Mouse (Mus musculus): ENCODE results near the gene Ccdc22.

Gene Ccdc22

DNA sequence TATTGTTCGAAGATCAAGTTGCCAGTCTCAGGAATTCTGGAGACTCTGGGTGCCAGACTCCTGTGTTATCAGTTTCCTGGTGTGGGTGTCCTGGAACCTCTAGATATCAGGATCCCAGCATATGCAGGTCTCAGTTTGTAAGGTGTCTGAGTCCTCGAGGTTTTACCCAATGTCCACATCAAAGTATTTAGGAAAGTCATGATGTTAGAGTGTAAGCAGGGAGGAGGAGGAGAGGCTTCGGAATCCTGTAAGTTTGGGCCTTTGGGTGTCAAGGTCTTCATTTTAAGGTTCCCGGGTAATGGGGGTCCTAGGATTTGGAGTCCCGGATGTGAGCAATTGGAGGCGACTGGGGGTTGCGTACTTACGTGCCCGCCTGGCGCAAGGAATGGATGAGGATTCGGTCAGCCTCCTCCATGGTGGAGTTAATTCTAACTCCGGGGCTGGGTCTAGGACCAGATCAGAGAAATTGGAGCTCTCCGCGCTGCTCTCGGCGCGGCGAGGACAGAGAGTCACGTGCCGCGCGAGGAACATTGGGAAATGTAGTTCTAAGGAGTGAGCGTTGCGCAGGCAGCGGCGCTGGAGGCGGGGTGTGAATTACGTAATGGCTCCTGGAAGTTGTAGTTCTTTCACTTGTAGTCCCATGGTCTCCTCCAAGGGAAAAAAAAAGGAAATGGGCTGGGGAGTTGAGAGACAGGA is at the start of gene Ccdc22:
Gene Ccdc22, minus strand, starts transcription at position 639 of the 696 bp plus-strand sequence.
- peak; percentile 45 for DNase-seq (ENCODE audit: low read depth, low spot score)

DNA sequence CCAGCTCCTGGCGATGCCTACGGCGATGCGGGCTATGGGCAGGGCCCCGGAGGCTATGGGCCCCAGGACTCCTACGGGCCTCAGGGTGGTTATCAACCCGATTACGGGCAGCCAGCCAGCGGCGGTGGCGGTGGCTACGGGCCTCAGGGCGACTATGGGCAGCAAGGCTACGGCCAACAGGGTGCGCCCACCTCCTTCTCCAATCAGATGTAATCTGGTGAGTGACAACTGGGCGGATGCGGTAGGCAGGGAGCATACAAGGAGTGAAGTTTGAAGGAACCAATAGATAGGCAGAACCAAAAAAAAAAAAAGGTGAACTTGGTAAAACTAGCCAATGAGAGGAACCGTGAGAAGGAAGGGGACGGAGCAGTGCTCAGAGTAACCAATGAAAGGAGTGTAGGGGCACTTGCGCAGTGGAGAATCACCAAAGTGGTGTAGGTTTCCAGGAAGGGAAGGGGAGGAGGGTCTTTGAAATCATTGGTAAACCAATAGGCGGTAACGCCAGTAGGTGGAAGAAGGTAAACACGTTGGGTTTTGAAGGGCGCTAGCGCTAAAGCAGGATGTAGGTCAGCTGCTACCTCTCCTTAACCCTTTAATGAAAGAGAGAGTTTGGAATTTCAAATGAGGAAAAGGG is 43.5 kb upstream of the Ccdc22 start:
- peak; percentile 74 for DNase-seq (ENCODE audit: low read depth, low spot score)

DNA sequence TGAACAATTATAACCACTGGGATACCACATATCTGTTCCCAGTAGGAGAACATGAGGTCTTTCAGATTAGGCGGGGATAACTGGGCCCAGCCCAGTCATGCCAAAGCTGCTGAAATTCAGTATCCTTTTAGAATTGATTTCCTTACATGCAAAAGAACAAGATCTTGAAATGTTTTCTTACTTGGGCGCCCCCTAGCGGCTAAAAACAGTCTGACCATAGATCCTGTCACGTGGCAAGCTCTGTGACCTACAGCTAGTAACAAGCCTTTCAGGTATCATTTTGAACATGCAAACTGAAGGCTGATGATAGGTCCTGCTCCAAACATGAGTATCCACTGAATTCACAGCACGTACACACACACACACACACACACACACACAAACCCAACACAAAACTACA is 40.0 kb upstream of the Ccdc22 start:
- no peak for DNase-seq (ENCODE audit: low read depth, low spot score)

DNA sequence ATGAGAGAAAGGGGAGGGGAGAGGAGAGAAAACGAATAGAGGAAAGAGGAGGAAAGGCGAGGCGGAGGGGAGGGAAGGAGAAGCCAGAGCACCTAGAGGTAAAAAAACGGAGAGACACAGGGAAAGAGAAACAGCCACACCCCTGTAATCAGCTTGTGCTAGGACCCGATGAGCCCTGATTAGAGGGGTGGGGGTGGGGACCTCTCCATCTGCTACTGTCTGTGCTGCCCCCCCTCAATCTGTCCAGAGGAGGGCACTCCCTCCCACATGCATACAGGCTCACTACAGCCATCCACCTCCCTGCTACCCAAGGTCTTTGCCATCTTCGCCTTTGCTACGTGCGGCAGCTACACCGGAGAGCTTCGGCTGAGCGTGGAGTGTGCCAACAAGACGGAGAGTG is 35.5 kb upstream of the Ccdc22 start:
- DNase-seq (ENCODE audit: low read depth, low spot score) = no peak

DNA sequence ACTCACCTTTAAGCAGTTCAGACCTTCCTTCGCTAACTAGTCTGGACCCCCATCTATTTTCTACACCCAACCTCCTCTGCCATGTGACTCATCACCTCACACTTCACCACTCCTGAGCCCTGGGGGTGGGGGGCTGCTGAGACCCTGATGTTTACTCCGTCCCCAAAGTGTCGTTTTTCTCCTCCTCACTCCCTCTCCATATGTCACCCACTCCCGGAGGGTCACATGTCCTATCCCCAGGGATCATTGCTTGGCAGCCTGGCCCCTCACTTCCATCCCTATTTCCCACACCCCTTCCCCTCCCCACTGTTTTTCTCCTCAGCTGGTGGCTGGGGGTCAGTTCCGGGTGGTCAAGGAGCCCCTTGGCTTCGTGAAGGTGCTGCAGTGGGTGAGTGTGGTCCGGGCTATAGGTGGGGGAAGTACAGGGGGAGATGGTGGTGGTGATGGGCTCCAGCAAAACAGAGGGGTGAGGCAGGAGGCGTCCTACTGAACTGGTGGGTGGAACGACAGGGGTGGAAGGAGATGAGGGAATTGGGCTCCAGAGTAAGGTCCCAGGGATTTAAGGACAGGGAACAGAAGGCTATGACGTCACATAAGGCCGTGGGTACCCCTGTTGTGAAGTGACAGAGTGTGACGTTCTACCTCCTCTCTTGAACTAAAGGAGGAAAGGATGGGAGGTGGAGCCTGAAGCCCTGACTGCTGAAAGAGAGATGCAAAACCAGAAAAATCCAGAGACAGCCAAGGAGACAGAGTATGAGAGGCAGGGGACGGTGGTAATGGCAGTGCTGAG is 34.4 kb upstream of the Ccdc22 start:
- DNase-seq (ENCODE audit: low read depth, low spot score) = no peak

DNA sequence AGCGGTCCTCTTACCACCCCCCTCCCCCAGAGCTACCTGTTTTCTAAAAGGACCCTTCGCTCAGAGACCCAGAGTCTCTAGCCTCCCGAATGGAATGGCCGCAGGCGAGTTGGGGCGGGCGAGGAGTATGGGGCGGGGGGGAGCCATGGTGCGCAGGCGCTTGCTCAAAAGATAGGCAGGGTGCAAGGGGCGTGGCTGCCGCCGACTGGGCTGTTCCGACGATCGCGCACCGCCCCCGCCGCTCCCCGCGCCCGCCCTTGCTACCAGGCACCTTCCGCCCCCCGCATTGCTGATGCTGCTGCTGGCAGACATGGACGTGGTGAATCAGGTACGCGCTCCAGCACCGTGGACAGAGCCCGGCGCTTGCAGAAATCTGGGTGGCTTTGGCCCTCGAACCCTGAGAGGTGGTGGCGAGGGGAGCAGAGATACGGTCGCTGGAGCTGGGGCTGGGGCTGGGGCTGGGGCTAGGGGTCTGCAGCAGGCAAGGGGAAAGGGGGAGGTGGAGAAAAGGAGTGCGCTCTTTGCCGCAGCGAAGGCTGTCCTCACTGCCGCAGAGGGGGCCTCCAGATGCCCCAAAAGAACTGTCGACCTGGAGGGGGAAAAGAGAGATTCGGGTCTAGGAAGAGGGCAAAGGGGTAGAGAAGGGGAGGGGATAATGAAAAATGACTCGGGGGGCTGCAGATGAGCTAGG is 33.2 kb upstream of the Ccdc22 start, which contains the start of gene Syp:
Gene Syp, plus strand, starts transcription at position 71 of the 691 bp plus-strand sequence.
- peak; percentile 56 for DNase-seq (ENCODE audit: low read depth, low spot score)

DNA sequence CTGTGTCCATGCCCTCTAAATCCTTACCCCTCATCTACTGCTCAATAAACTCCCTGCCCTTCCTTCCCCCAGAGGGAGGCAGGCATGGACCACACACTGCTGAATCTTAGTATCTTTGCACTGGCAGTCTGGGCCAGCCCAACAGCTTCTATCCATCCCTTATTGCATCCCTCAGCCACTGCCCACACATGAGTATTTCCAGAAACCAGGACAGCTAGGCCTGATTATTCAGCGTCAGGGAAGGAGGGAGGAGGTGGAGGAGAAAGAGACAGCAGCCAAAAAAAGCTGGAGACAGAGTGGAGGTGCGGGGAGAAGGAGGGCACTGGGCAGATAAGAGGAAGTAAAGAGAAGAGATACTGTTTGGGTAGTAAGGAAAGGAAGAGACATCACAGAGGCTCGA is 29.8 kb upstream of the Ccdc22 start:
- no peak for DNase-seq (ENCODE audit: low read depth, low spot score)

DNA sequence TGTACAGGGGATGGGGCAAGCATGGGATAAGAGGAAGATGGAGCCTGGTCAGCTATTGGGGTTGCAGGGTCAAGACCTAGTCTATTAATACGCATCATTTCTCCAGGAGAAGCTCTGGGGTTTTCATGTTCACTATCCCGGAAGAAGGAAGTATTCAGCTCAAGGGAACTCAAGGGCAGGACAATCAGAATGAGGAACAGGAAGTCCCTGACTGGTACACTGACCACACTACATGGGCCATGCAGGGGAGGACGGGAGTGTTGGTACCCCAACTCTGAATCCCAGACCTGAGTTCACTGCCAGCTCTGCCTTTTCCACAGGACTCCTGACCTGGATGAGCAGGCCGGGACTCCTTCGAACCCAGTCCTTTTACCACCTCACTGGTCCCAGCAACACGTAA is 27.2 kb upstream of the Ccdc22 start:
- DNase-seq (ENCODE audit: low read depth, low spot score) = no peak

DNA sequence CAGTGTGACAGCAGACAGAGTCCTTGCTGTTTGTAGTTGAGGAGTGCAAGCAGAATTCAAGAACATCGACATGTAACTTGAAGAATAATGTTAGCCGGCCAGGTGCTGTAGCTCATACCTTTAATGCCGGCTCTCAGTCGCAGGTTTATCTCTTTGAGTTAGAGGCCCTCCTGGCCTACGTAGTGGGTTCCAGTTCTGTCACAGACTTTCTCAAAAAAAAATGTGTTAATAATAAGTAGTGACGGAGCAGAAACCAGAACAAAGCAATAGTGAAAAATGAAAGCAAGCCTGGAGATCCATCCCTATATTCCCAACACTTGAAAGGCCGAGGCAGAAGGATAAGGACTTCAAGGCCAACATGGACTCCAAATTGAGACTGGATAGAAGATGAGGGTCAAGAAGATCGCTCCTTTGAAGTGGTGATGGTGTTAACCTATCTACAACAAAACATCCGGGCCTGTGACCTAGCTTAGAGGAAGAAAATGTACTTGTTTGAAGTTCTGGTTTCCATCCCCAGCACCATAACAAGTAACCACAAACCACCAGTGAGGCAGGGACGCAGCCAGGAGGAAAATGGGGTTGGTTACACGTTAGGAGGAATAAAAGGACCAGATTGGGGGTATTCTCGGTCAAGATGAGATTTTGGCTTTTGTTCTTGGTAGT is 12.7 kb upstream of the Ccdc22 start:
- DNase-seq (ENCODE audit: low read depth, low spot score) = no peak

DNA sequence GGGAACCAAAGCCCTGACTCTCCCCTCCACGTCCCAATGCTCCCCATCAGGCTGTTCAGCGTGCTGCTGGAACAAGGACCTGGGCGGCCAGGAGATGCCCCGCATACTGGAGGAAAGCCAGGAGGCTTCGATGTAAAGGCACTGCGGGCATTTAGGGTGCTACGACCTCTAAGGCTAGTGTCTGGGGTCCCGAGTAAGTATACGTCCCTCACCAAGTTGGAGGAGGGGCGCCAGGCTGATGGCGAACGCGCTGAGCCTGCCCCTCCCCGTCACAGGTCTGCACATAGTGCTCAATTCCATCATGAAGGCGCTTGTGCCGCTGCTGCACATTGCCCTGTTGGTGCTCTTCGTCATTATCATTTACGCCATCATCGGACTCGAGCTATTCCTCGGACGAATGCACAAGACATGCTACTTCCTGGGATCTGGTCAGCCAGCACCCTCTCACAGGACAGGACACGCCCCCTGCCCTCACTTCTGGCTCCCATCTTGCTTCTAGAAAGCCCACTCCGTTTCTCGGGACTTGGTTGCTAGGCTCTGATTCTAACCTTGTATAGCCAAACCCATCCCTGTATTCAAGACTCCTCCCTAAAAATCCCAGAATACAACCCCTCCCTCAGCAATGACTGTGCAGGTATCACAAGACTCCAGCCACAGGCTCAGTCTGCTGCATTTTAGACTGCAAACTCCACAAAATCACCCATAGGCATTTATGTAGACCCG is 5.4 kb upstream of the Ccdc22 start:
- DNase-seq (ENCODE audit: low read depth, low spot score) = no peak

DNA sequence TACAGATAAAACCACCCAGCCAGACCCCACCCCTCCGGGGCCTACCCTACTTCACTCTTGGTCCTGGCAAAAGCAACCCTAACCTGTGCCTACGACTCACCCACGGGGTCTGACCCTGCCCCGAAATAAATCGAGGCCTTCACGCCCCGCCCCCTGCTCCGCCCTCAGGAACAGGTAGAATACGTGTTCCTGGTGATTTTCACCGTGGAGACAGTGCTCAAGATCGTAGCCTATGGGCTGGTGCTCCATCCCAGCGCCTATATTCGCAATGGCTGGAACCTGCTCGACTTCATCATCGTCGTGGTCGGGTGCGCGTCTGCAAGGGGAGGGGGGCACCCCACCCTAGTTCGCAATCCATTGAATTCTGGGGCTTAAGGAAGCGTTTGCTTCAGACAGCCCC is 4.7 kb upstream of the Ccdc22 start:
- DNase-seq (ENCODE audit: low read depth, low spot score) = no peak

DNA sequence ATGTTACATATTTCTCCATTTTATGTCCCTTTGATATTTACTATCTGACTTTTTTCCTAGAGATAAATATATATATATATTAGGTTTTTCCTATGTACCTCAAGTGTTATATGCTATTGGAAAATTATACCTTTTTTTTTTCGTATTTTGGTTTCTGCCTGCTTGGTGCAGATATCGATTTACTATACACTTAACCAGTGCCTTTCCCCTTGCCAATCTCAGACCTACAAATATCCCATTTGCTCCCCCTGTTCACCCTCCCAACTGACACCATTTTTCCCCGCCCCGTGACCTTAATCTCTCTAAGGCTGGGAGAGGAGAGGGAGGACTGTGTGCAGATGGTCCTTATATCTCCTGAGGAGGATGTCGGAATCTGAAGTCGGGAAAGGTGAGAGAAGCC is 1.5 kb upstream of the Ccdc22 start, which contains the start of gene Cacna1f:
Gene Cacna1f, plus strand, starts transcription at position 301 of the 400 bp plus-strand sequence.
- no peak for DNase-seq (ENCODE audit: low read depth, low spot score)

DNA sequence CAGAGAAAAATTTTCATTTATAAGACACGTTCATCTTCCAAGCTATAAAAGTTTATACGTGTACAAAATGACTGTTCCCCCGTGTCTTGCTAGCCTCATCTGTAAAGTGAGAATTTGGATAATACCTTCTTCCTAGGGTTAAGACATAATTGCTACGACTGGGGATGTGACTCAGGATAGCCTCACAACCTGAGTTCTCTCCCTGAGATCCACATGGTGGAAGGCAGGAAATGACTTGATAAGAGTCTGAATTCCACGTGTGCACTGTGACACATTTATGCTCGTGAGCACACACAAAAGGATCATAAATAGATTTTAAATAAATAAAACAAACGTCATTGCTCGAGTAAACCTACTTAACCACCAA is 241 bp upstream of the Ccdc22 start:
- DNase-seq (ENCODE audit: low read depth, low spot score) = no peak

DNA sequence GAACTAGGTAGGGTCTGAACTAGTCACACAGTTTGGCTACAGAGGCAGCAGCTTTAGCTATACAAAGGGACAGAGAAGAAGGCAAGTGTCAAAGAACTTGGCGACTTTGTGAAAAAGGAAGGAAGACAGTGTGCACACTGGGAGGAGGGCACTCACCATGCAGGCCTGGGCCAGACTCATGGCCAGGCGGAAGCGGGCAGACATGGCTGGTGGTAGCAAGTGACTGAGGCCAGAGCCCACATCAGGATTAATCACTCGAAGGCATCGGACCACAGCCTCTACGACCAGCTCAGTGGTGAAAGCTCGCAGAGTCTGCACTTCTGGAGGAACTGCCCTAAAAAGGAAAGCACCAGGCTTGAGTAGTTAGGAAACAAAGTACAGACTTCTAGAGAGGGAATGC is 1.3 kb downstream of the Ccdc22 start:
- no peak for DNase-seq (ENCODE audit: low read depth, low spot score)

DNA sequence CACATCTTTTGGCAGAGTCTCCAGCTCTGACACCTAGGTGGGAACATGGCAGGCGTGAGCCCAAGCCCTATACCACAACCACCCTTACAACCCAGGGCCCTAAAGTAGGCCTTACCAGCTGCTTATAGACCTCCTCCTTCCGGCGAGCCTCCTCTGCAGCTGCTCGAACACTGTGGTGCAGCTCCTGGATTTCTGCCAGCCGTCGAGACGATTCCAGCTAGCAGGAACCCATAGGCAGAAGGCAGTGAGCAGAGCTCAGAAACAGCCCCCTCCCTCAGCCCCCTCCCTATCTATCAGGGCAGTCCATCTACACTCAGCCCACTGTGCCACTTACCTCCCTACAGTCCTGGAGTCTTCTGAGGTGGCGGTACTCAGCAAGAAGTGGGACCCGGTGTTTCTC is 9.9 kb downstream of the Ccdc22 start:
- no peak for DNase-seq (ENCODE audit: low read depth, low spot score)

DNA sequence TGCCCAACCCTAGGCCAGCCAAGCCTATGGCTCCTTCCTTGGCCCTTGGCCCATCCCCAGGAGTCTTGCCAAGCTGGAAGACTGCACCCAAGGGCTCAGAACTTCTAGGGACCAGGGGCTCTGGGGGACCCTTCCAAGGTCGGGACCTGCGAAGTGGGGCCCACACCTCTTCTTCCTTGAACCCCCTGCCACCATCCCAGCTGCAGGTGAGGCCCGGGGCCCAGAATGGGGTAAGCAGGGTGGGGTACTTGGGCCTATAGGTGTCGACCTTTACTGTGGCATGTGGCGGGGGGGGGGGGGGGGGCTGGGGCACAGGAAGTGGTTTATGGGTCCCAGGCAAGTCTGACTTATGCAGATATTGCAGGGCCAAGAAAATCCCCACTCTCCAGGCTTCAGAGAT is 19.0 kb downstream of the Ccdc22 start:
- DNase-seq (ENCODE audit: low read depth, low spot score) = no peak

DNA sequence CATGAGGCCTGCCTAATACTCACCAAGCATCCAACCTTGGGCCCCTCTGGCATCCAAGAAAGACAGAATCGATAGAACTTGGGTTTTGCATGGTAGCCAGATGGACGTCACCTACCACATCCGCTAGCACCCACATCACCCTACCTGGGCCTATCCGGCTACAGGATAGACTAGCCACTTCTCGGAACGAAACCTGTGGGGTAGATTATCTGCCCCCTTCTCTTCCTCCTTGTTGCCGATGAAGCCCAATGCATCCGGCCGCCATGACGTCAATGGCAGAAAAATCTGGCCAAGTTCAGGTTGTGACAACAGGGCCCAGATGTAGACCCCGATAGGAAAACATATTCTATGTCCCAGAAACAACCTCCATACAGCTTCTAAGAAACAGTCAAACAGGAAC is 21.4 kb downstream of the Ccdc22 start:
- no peak for DNase-seq (ENCODE audit: low read depth, low spot score)

DNA sequence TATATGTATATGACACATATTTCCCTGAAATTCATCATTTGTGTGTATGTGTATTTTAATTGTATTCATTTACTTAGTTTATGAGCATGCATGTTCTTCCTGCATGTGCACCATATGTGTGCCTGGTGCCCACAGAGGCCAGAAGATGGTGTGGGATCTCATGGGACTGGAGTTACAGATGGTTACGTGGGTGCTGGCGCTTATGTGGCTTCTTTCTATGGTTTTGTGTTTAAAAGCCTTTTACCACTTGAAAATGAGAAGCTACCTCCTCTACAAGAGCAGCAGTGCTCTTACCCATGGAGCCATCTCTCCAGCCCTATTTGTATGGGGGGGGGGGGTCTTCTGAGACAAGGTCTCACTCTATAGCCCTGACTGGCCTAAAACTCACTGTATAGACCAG is 24.2 kb downstream of the Ccdc22 start:
- DNase-seq (ENCODE audit: low read depth, low spot score) = no peak

DNA sequence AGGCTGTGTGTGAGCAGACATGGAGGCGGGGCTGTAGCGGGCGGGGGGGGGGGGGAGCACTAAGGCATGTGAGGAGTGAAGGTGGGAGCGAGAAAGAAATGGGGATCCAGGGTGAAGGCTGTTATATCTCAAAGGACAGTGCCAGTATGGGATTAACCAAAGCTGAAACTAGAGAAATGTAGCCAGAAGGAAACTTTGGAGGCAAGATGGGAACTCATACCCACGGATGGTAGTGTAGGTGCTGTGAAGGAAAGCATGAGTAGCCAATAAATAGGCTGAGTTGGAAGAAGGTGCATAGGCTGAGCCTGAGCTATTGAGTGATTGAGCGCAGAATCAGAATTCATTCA is 30.5 kb downstream of the Ccdc22 start:
- DNase-seq (ENCODE audit: low read depth, low spot score) = no peak

DNA sequence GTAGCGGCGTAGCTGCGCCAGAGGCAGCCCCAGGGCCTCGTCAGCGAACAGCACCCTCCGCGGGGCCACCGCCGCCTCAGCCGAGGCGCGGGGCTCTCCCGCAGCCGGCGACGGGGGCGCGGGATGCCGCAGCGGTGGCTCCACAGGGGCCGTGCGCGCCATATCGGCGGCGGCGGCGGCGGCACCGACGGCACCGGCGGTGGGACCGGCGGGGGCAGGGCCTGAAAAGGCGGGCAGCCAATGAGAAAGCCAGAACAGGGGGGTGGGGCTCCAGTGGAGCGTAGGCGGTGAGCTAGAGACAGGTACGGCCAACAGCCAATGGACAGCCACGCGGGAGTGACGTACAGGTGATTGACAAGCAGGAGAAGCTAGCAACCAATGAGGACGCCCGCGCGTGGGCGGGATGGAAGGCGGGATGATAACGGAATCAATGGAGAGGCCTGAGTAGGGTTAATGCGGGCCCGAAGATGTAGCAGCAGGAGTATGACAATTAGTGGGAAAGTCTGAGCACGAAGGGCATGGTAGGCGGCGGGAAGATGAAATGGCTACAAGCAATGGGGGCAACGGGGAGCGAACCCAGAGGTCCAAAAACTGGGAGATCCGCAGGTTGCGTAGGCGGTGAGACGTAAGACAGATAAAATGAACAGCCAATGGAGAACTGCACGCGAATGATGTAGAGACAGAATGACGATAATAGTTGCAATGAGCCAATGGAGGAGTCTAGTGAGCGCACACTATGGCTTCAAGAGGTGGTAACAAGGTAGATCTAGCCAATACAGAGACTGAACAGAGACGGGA is 31.0 kb downstream of the Ccdc22 start, which contains the start of gene Ppp1r3f:
Gene Ppp1r3f, minus strand, starts transcription at position 197 of the 798 bp plus-strand sequence.
- DNase-seq (ENCODE audit: low read depth, low spot score) = peak; percentile 71

Data from WW6 (cell line).